Mouse (Mus musculus) left cerebral cortex, adult 6 months (tissue): ENCODE measurements around the gene Plekhb2. TPM values are rescaled to one million over a fixed set of nuclear protein-coding genes. Genes with fewer than 3 reads are reported as not detected.

Experiments used
- long read RNA-seq, 2 experiments: library from polyadenylated mRNA; unstranded; transcript quantifications; one replicate each; pipeline ENCODE4 v2.0.0; 2019 to 2020
- polyA plus RNA-seq: library from polyadenylated mRNA; unstranded; fragments of <200 nt; fragmentation: Nextera tagmentation; gene quantifications from 2 replicates; pipeline ENCODE4 v1.2.3, GENCODE M21; 2021

Plekhb2 gene
- 159 and 180 TPM in 2 replicates for polyA plus RNA-seq
- long read RNA-seq, experiment 1, full-length matches to known transcripts, result 1,786 of 2,029 reads
- long read RNA-seq, experiment 1, partial matches to known transcripts, result 133 of 2,029 reads
- long read RNA-seq, experiment 1, other reads (novel, unspliced or antisense), result 110 of 2,029 reads
- long read RNA-seq, experiment 2, full-length matches to known transcripts, result 142 of 223 reads
- long read RNA-seq, experiment 2, partial matches to known transcripts, result 73 of 223 reads
- long read RNA-seq, experiment 2, other reads (novel, unspliced or antisense), result 8 of 223 reads

DNA sequence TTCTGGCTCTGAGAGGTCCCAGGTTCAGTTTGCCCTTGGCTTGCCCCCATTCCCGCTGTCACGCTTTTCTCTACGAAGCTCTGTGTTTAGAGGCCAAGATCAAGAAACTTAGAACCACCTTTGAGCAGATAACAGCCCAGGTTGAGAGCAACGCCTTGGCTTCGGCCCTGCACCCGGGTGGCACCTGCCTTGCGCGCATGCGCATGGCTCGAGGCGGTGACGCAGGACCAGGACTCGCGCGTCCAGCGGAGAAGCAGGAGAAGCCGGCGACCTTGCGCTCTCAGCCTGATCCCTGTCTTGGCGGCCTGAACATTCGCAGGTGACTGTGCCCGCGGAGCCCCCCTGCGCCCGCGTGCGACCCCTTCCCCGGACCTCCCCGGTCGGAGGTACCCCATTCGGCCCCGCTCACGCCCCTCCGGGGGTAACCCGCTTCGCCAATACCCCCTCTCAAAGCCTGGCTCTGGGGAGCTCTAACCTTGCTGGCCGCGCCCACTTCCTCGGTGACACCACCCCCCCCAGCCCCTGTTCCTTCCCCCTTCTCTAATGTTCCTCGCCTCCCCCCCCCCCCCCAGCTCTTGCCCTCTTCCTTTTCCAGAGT, at the start of gene Plekhb2:
Gene Plekhb2, plus strand, starts transcription at position 232 of the 598 bp plus-strand sequence.

GRCm38 (mm10) chr1:34842887-34843618, 6.7 kb upstream of the Plekhb2 start, which contains the start of gene Fam168b:
Fam168b (minus strand) TSS chr1:34843065.

Other genes with a start within 250 kb of the Plekhb2 start
- 14.3 and 29.5 TPM in 2 replicates for gene Fam168b, start 6.9 kb upstream of the Plekhb2 start, polyA plus RNA-seq